Mouse (Mus musculus): ENCODE measurements around the gene Safb. TPM values are rescaled to one million over a fixed set of nuclear protein-coding genes. Genes with fewer than 3 reads are reported as not detected.

Gene Safb
- total RNA-seq, 1 experiment: 116 TPM

GRCm38 (mm10) chr17:56545945-56546344 is 38.7 kb upstream of the Safb start:
- peaks cover 0 to 2% of the 10 kb centered on the region in 2 experiments; a peak in 2 of 4 replicates for H3K4me1 ChIP-seq (ENCODE audit: control insufficient read depth in 2 of 2, insufficient read depth in 2 of 2, low read length in 2 of 2, poor library complexity in 1 of 2)
- no peak overlapping the region for H3K4me3 ChIP-seq (ENCODE audit: insufficient read depth in 1 of 2, low read depth in 1 of 2, low read length in 2 of 2, poor library complexity in 1 of 2, severe bottlenecking in 1 of 2)
- H3K9ac ChIP-seq (ENCODE audit: insufficient read depth, low read depth, low read length, poor library complexity, severe bottlenecking): no peak overlapping the region
- no peaks in the 10 kb centered on the region for H3K9me3 ChIP-seq (ENCODE audit: control insufficient read depth, insufficient read depth, low read depth, low read length)
- TF ChIP-seq ZC3H11A (IDR thresholded peaks at IDR 0.05; ENCODE audit: borderline replicate concordance, low read depth, low read length) (no peak), CHD2 (IDR thresholded peaks at IDR 0.05; ENCODE audit: low read depth, low read length) (no peak), HCFC1 (IDR thresholded peaks at IDR 0.05; ENCODE audit: borderline replicate concordance, insufficient read depth, low read length) (peak; percentile 62; the same call in 1 of the 2 replicates)
- no peak for DNase-seq (ENCODE audit: low read depth, low spot score)
- no peaks in the 10 kb centered on the region for H3K36me3 ChIP-seq (ENCODE audit: control insufficient read depth, insufficient read depth, low read length, poor library complexity, severe bottlenecking)
- no peak overlapping the region for H3K27ac ChIP-seq (ENCODE audit: insufficient read depth, low read depth, low read length, poor library complexity, severe bottlenecking)
- in situ Hi-C loops (cut with MboI; ENCODE audit: low sequenced_read_pairs in 2 of 2, unreplicated experiment in 2 of 2): no loop called here

GRCm38 (mm10) chr17:56546576-56546975 is 38.0 kb upstream of the Safb start:
- in situ Hi-C loops (cut with MboI; ENCODE audit: low sequenced_read_pairs in 2 of 2, unreplicated experiment in 2 of 2): no loop called here
- H3K4me1 ChIP-seq (ENCODE audit: control insufficient read depth in 2 of 2, insufficient read depth in 2 of 2, low read length in 2 of 2, poor library complexity in 1 of 2): peaks cover 0 to 7% of the 10 kb centered on the region in 2 experiments; a peak in 1 of 4 replicates
- DNase-seq (ENCODE audit: low read depth, low spot score): no peak

GRCm38 (mm10) chr17:56547116-56547845 is 37.3 kb upstream of the Safb start:
- no peak for DNase-seq (ENCODE audit: low read depth, low spot score)
- no peak overlapping the region for H3K4me3 ChIP-seq (ENCODE audit: insufficient read depth in 1 of 2, low read depth in 1 of 2, low read length in 2 of 2, poor library complexity in 1 of 2, severe bottlenecking in 1 of 2)
- TF ChIP-seq HCFC1 (IDR thresholded peaks at IDR 0.05; ENCODE audit: borderline replicate concordance, insufficient read depth, low read length): no peak
- no peak for TF ChIP-seq CHD2 (IDR thresholded peaks at IDR 0.05; ENCODE audit: low read depth, low read length)
- no peak for TF ChIP-seq ZNF384 (IDR thresholded peaks at IDR 0.05; ENCODE audit: low read depth, low read length)
- no peak for TF ChIP-seq MAFK (IDR thresholded peaks at IDR 0.05; ENCODE audit: insufficient read depth, low read depth, low read length)
- TF ChIP-seq ZC3H11A (IDR thresholded peaks at IDR 0.05; ENCODE audit: borderline replicate concordance, low read depth, low read length): no peak
- H3K9ac ChIP-seq (ENCODE audit: insufficient read depth, low read depth, low read length, poor library complexity, severe bottlenecking): no peak overlapping the region
- H3K27ac ChIP-seq (ENCODE audit: insufficient read depth, low read depth, low read length, poor library complexity, severe bottlenecking): no peak overlapping the region
- in situ Hi-C loops (cut with MboI; ENCODE audit: low sequenced_read_pairs in 2 of 2, unreplicated experiment in 2 of 2): no loop called here
- H3K4me1 ChIP-seq (ENCODE audit: control insufficient read depth in 2 of 2, insufficient read depth in 2 of 2, low read length in 2 of 2, poor library complexity in 1 of 2): peaks cover 0 to 7% of the 10 kb centered on the region in 2 experiments; a peak in 1 of 4 replicates
- no peaks in the 10 kb centered on the region for H3K9me3 ChIP-seq (ENCODE audit: control insufficient read depth, insufficient read depth, low read depth, low read length)
- no peaks in the 10 kb centered on the region for H3K36me3 ChIP-seq (ENCODE audit: control insufficient read depth, insufficient read depth, low read length, poor library complexity, severe bottlenecking)

More at GRCm38 (mm10) chr17:56546576-56546975, 38.0 kb upstream of the Safb start:
- no peak overlapping the region for H3K4me3 ChIP-seq (ENCODE audit: insufficient read depth in 1 of 2, low read depth in 1 of 2, low read length in 2 of 2, poor library complexity in 1 of 2, severe bottlenecking in 1 of 2)
- no peaks in the 10 kb centered on the region for H3K9me3 ChIP-seq (ENCODE audit: control insufficient read depth, insufficient read depth, low read depth, low read length)
- no peaks in the 10 kb centered on the region for H3K36me3 ChIP-seq (ENCODE audit: control insufficient read depth, insufficient read depth, low read length, poor library complexity, severe bottlenecking)
- no peak for TF ChIP-seq MAFK (IDR thresholded peaks at IDR 0.05; ENCODE audit: insufficient read depth, low read depth, low read length)
- TF ChIP-seq HCFC1 (IDR thresholded peaks at IDR 0.05; ENCODE audit: borderline replicate concordance, insufficient read depth, low read length): no peak
- TF ChIP-seq CHD2 (IDR thresholded peaks at IDR 0.05; ENCODE audit: low read depth, low read length): no peak
- TF ChIP-seq ZC3H11A (IDR thresholded peaks at IDR 0.05; ENCODE audit: borderline replicate concordance, low read depth, low read length): no peak
- no peak for TF ChIP-seq ZNF384 (IDR thresholded peaks at IDR 0.05; ENCODE audit: low read depth, low read length)
- no peak overlapping the region for H3K27ac ChIP-seq (ENCODE audit: insufficient read depth, low read depth, low read length, poor library complexity, severe bottlenecking)
- H3K9ac ChIP-seq (ENCODE audit: insufficient read depth, low read depth, low read length, poor library complexity, severe bottlenecking): no peak overlapping the region

- TF ChIP-seq ZNF384 (IDR thresholded peaks at IDR 0.05; ENCODE audit: low read depth, low read length) (no peak), CHD2 (IDR thresholded peaks at IDR 0.05; ENCODE audit: low read depth, low read length) (no peak), ZC3H11A (IDR thresholded peaks at IDR 0.05; ENCODE audit: borderline replicate concordance, low read depth, low read length) (0 out of 2 replicates have a peak, but pooled peaks have one; percentile 55)
- DNase-seq (ENCODE audit: low read depth, low spot score): no peak
- H3K9ac ChIP-seq (ENCODE audit: insufficient read depth, low read depth, low read length, poor library complexity, severe bottlenecking): no peak overlapping the region
- H3K27ac ChIP-seq (ENCODE audit: insufficient read depth, low read depth, low read length, poor library complexity, severe bottlenecking): no peak overlapping the region
- in situ Hi-C loops (cut with MboI; ENCODE audit: low sequenced_read_pairs in 2 of 2, unreplicated experiment in 2 of 2): no loop called here
- peaks cover 0 to 10% of the 10 kb centered on the region in 2 experiments; a peak in 1 of 4 replicates for H3K4me1 ChIP-seq (ENCODE audit: control insufficient read depth in 2 of 2, insufficient read depth in 2 of 2, low read length in 2 of 2, poor library complexity in 1 of 2)
- no peaks in the 10 kb centered on the region for H3K36me3 ChIP-seq (ENCODE audit: control insufficient read depth, insufficient read depth, low read length, poor library complexity, severe bottlenecking)
- H3K4me3 ChIP-seq (ENCODE audit: insufficient read depth in 1 of 2, low read depth in 1 of 2, low read length in 2 of 2, poor library complexity in 1 of 2, severe bottlenecking in 1 of 2): no peak overlapping the region
- H3K9me3 ChIP-seq (ENCODE audit: control insufficient read depth, insufficient read depth, low read depth, low read length): no peaks in the 10 kb centered on the region
Measured at GRCm38 (mm10) chr17:56547846-56548604, 36.6 kb upstream of the Safb start.
